Mouse (Mus musculus) G1E (cell line): ENCODE measurements around the gene Uevld. TPM values are rescaled to one million over a fixed set of nuclear protein-coding genes. Genes with fewer than 3 reads are reported as not detected.

ENCODE experiments used
- ATAC-seq: 2 replicates; pipeline ENCODE4 v1.8.0; 2016; ENCODE audit warnings: mild to moderate bottlenecking; ENCODE audit not compliant: insufficient number of reproducible peaks, poor library complexity, low FRiP score, severe bottlenecking; ENCODE audit errors: extremely low read depth
- DNase-seq: peaks from one replicate; pipeline ENCODE4 v3.0.0; 2012; ENCODE audit warnings: low spot score
- H3K27me3 ChIP-seq: 2 replicates; pipeline ENCODE4 v1.6.1; 2012; ENCODE audit warnings: mild to moderate bottlenecking, low read length, inconsistent platforms; ENCODE audit not compliant: insufficient read depth
- H3K36me3 ChIP-seq: replicated peaks from 2 replicates; pipeline ENCODE3; 2012; ENCODE audit warnings: mild to moderate bottlenecking, inconsistent platforms
- H3K4me1 ChIP-seq: 2 replicates; pipeline ENCODE4 v1.6.1; 2012; ENCODE audit warnings: low read depth, low read length, inconsistent platforms, mixed read lengths; ENCODE audit not compliant: insufficient read depth
- H3K4me3 ChIP-seq: 2 replicates; pipeline ENCODE4 v1.5.1; 2012; ENCODE audit warnings: low read depth, mild to moderate bottlenecking, inconsistent platforms, low read length, moderate library complexity, mixed read lengths
- H3K9me3 ChIP-seq: replicated peaks from 2 replicates; pipeline ENCODE4 v1.6.1; 2012; ENCODE audit warnings: inconsistent platforms
- CTCF ChIP-seq: IDR thresholded peaks from 2 replicates; pipeline ENCODE4 v1.5.1; 2012; ENCODE audit warnings: low read depth, low read length, inconsistent platforms, mixed read lengths
- GATA1 ChIP-seq: IDR thresholded peaks from 2 replicates; pipeline ENCODE4 v1.6.1; 2012; ENCODE audit warnings: borderline replicate concordance, low read length, inconsistent platforms, mixed read lengths
- GATA2 ChIP-seq: IDR thresholded peaks from 2 replicates; pipeline ENCODE4 v1.6.1; 2012; ENCODE audit warnings: low read depth, low read length, inconsistent platforms, borderline replicate concordance
- POLR2AphosphoS5 ChIP-seq: IDR thresholded peaks from 2 replicates; pipeline ENCODE4 v1.6.1; 2012; ENCODE audit warnings: low read depth, low read length, inconsistent platforms; ENCODE audit not compliant: insufficient replicate concordance
- TAL1 ChIP-seq: conservative IDR thresholded peaks from 2 replicates; pipeline ENCODE4 v1.6.1; 2012; ENCODE audit warnings: low read depth, low read length, inconsistent platforms, mixed read lengths
- polyA plus RNA-seq: library from polyadenylated mRNA; stranded (reverse); fragments of >175 nt; gene quantifications from 2 replicates; pipeline ENCODE4 v1.2.3, GENCODE M21; 2012
- total RNA-seq, 2 experiments: library from RNA; stranded (forward) in 1 of 2; stranded (reverse) in 1 of 2; fragments of 200-1000 nt in 1 of 2; fragments of >200 nt in 1 of 2; fragmentation: Nextera tagmentation in 1 of 2; gene quantifications; 2 replicates each; pipeline ENCODE4 v1.2.3; 2014 to 2017

The Uevld gene
- total and polyA plus RNA-seq, 3 experiments = 0.18 to 14.5 (median 8.6) TPM

- Histone ChIP-seq H3K27me3 (no peaks in the 10 kb centered on the region), H3K36me3 (peaks cover 62% of the 10 kb centered on the region), H3K9me3 (no peaks in the 10 kb centered on the region), H3K4me3 (no peak overlapping the region), H3K4me1 (peaks cover 67% of the 10 kb centered on the region)
- TF ChIP-seq TAL1 = 0 out of 2 replicates have a peak, but pooled peaks have one; percentile 14
- TF ChIP-seq POLR2AphosphoS5 = no peak
- ATAC-seq (no peak), DNase-seq (no peak)
Observed at GRCm38 (mm10) chr7:47001125-47001899, 43.0 kb upstream of the Uevld start.

GRCm38 (mm10) chr7:47000644-47000983 is 42.3 kb upstream of the Uevld start:
- no peak for ATAC-seq
- DNase-seq = no peak
- no peaks in the 10 kb centered on the region for H3K27me3 ChIP-seq
- H3K9me3 ChIP-seq = no peaks in the 10 kb centered on the region
- H3K4me3 ChIP-seq = no peak overlapping the region
- peaks cover 67% of the 10 kb centered on the region for H3K36me3 ChIP-seq
- TF ChIP-seq TAL1 (no peak), GATA1 (no peak), CTCF (no peak), POLR2AphosphoS5 (no peak), GATA2 (no peak)
- peaks cover 65% of the 10 kb centered on the region for H3K4me1 ChIP-seq

- H3K36me3 ChIP-seq = peaks cover 67% of the 10 kb centered on the region
- no peaks in the 10 kb centered on the region for H3K27me3 ChIP-seq
- no peak overlapping the region for H3K4me3 ChIP-seq
- H3K4me1 ChIP-seq = peaks cover 60% of the 10 kb centered on the region
- TF ChIP-seq GATA1 = no peak
- no peak for TF ChIP-seq POLR2AphosphoS5
- no peak for TF ChIP-seq CTCF
- no peak for TF ChIP-seq GATA2
- TF ChIP-seq TAL1 = no peak
- ATAC-seq = no peak
- DNase-seq = no peak
- no peaks in the 10 kb centered on the region for H3K9me3 ChIP-seq
Observed at GRCm38 (mm10) chr7:46999983-47000643, 41.8 kb upstream of the Uevld start.

- ATAC-seq (peak; percentile 56), DNase-seq (no peak)
- Histone ChIP-seq H3K27me3 (no peaks in the 10 kb centered on the region), H3K36me3 (peaks cover 75% of the 10 kb centered on the region), H3K4me3 (no peak overlapping the region), H3K9me3 (no peaks in the 10 kb centered on the region), H3K4me1 (peaks cover 60% of the 10 kb centered on the region)
- TF ChIP-seq CTCF = no peak
- no peak for TF ChIP-seq GATA1
- no peak for TF ChIP-seq TAL1
- no peak for TF ChIP-seq GATA2
- TF ChIP-seq POLR2AphosphoS5 = no peak
Observed at GRCm38 (mm10) chr7:46998942-46999341, 40.6 kb upstream of the Uevld start.

GRCm38 (mm10) chr7:46997644-46998395 is 39.5 kb upstream of the Uevld start:
- peaks cover 54% of the 10 kb centered on the region for H3K4me1 ChIP-seq
- no peaks in the 10 kb centered on the region for H3K9me3 ChIP-seq
- H3K27me3 ChIP-seq = no peaks in the 10 kb centered on the region
- TF ChIP-seq TAL1 (no peak), GATA2 (no peak), POLR2AphosphoS5 (no peak), GATA1 (no peak)
- no peak for ATAC-seq
- no peak for DNase-seq
- H3K36me3 ChIP-seq = peaks cover 77% of the 10 kb centered on the region
- peak overlapping the region; percentile 1; the same call in 1 of the 2 replicates for H3K4me3 ChIP-seq

- peaks cover 52% of the 10 kb centered on the region for H3K4me1 ChIP-seq
Observed at GRCm38 (mm10) chr7:46997008-46997407, 38.7 kb upstream of the Uevld start.

More at GRCm38 (mm10) chr7:46997008-46997407, 38.7 kb upstream of the Uevld start:
- DNase-seq = no peak
- ATAC-seq = peak; percentile 56
- H3K9me3 ChIP-seq = no peaks in the 10 kb centered on the region
- no peaks in the 10 kb centered on the region for H3K27me3 ChIP-seq
- no peak for TF ChIP-seq CTCF
- TF ChIP-seq GATA1 = no peak
- peak; percentile 67 for TF ChIP-seq TAL1
- no peak overlapping the region for H3K4me3 ChIP-seq
- H3K36me3 ChIP-seq = peaks cover 83% of the 10 kb centered on the region
